Mouse (Mus musculus): Measurements from ENCODE around the gene Zfp84.

GRCm38 (mm10) chr7:29773503-29773902, 5.2 kb downstream of the Zfp84 start:
- TF ChIP-seq CTCF (IDR thresholded peaks at IDR 0.05; ENCODE audit: low read depth, low read length) (no peak), POLR2A (IDR thresholded peaks at IDR 0.05; ENCODE audit: insufficient read depth, low read length) (no peak), EP300 (IDR thresholded peaks at IDR 0.05; ENCODE audit: insufficient read depth, low read depth, low read length) (no peak)

Data from ES-Bruce4 (cell line).